Mouse (Mus musculus) pancreas, adult 10 weeks (tissue): Measurements from ENCODE around the gene Vwa2. TPM values are rescaled to one million over a fixed set of nuclear protein-coding genes. Genes with fewer than 3 reads are reported as not detected.

Source experiments
- polyA plus RNA-seq: library from polyadenylated mRNA; stranded (reverse); fragments of 350-450 nt; fragmentation: Illumina TruSeq; extraction: RNeasy Lipid Tissue Mini Kit (QIAGEN cat#74804); gene quantifications from one replicate; pipeline ENCODE4 v1.2.3, GENCODE M21; 2015; ENCODE audit warnings: low read depth, low replicate concordance; ENCODE audit not compliant: insufficient read depth

Vwa2 gene
- polyA plus RNA-seq, result not detected

GRCm38 (mm10) chr19:56873816-56874600 is at the start of gene Vwa2:
Gene Vwa2, plus strand, starts transcription at chr19:56874249.

GRCm38 (mm10) chr19:56826047-56826631 is 47.9 kb upstream of the Vwa2 start, which contains the start of gene Tdrd1:
Gene Tdrd1, plus strand, starts transcription at chr19:56826209.

Other genes starting within 250 kb of the Vwa2 start
- 0.35 TPM for gene Adrb1, start 152.1 kb upstream of the Vwa2 start, polyA plus RNA-seq
- gene Ccdc186, start 52.1 kb upstream of the Vwa2 start, polyA plus RNA-seq, result 4.0 TPM
- not detected for gene Tdrd1, start 48.0 kb upstream of the Vwa2 start, polyA plus RNA-seq
- gene Afap1l2, start 134.0 kb downstream of the Vwa2 start, polyA plus RNA-seq, result 3.6 TPM